Mouse (Mus musculus) bone marrow, adult 2 months (tissue): ENCODE results near the gene Gm609.

ENCODE experiments used
- CTCF ChIP-seq: fragments of 200-500 bp; IDR thresholded peaks from 2 replicates; pipeline ENCODE4 v1.5.1; 2011; ENCODE audit warnings: low read length, control low read depth; ENCODE audit not compliant: control insufficient read depth, insufficient read depth
- POLR2A ChIP-seq: fragments of 200-500 bp; IDR thresholded peaks from 2 replicates; pipeline ENCODE4 v1.6.1; 2011; ENCODE audit warnings: low read depth, mild to moderate bottlenecking, control low read depth, low read length, borderline replicate concordance; ENCODE audit not compliant: control insufficient read depth

DNA sequence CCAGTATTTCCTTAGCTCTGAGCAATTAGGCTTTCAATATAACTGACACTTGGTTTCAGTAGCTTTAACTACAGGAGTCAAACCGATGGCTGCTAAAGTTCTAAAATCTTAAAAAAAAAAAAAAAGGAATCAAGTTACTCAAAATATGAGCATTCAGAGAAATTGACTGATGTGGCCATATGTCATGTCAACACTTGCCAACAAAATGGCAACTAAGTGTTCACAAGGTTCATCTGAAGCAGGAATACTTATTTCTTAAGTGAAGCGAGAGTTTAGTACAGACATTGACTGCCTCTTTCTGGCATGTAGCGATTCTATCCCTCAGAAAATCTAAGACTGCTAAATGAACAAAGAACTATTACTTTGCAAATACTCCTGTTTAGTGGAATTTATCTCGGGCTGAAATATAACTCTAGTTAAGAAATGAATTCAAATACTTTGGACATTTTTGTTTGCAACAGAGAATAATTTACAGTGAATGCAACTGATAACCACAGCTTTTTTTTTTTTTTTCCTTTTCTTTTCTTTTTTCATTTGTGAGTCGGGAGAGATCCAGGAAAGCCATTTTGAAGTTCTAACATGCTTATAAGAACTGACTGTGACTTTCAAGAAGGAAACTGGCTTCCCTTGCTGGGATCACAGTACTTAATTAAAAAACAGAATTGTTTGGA is 102.3 kb downstream of the Gm609 start:
- TF ChIP-seq CTCF (no peak), POLR2A (no peak)
